Mouse (Mus musculus) limb, embryonic 14.5 days (tissue): ENCODE data around the gene Il18r1. TPM values are rescaled to one million over a fixed set of nuclear protein-coding genes. Genes with fewer than 3 reads are reported as not detected.

Experiments used
- ATAC-seq: fragments of 200-750 bp; cut with Nextera tagmentation; 2 replicates; pipeline ENCODE4 v1.8.0; 2017; ENCODE audit warnings: low read depth, moderate number of reproducible peaks, moderate TSS enrichment; ENCODE audit not compliant: low FRiP score
- DNase-seq: peaks from one replicate; pipeline ENCODE4 v3.0.0-alpha.2; 2015; ENCODE audit warnings: low spot score
- H3K27ac ChIP-seq: fragments of 300-500 bp; sonication (generic); replicated peaks from 2 replicates; pipeline ENCODE4 v1.5.1; 2014; ENCODE audit warnings: low read depth, mild to moderate bottlenecking, low read length, moderate library complexity, mixed read lengths
- H3K27me3 ChIP-seq: fragments of 300-500 bp; sonication (generic); 2 replicates; pipeline ENCODE4 v1.6.1; 2014; ENCODE audit warnings: low read length, mixed read lengths; ENCODE audit not compliant: control insufficient read depth, insufficient read depth
- H3K36me3 ChIP-seq: fragments of 300-500 bp; sonication (generic); 2 replicates; pipeline ENCODE4 v1.6.1; 2014; ENCODE audit warnings: mild to moderate bottlenecking, low read length, moderate library complexity, mixed read lengths; ENCODE audit not compliant: control insufficient read depth, insufficient read depth
- H3K4me1 ChIP-seq: fragments of 300-500 bp; sonication (generic); 2 replicates; pipeline ENCODE4 v1.6.1; 2014; ENCODE audit warnings: antibody characterized with exemption, low read length, mixed read lengths; ENCODE audit not compliant: control insufficient read depth, insufficient read depth
- H3K4me2 ChIP-seq: fragments of 300-500 bp; sonication (generic); replicated peaks from 2 replicates; pipeline ENCODE4 v1.6.1; 2014; ENCODE audit warnings: low read depth, mild to moderate bottlenecking, low read length, moderate library complexity; ENCODE audit not compliant: severe bottlenecking
- H3K4me3 ChIP-seq: fragments of 300-500 bp; sonication (generic); replicated peaks from 2 replicates; pipeline ENCODE4 v1.5.1; 2014; ENCODE audit warnings: low read length
- H3K9ac ChIP-seq: fragments of 300-500 bp; sonication (generic); 2 replicates; pipeline ENCODE4 v1.6.1; 2014; ENCODE audit warnings: mild to moderate bottlenecking, low read depth, low read length, moderate library complexity; ENCODE audit not compliant: severe bottlenecking
- H3K9me3 ChIP-seq: fragments of 300-500 bp; sonication (generic); 2 replicates; pipeline ENCODE4 v1.6.1; 2016; ENCODE audit warnings: low read length; ENCODE audit not compliant: control insufficient read depth
- POLR2A ChIP-seq: fragments of 200-500 bp; IDR thresholded peaks from 2 replicates; pipeline ENCODE4 v1.8.0; 2012; ENCODE audit warnings: inconsistent platforms, mild to moderate bottlenecking, moderate library complexity, borderline replicate concordance; ENCODE audit not compliant: insufficient read depth, insufficient read length; ENCODE audit errors: extremely low read depth
- WGBS: fragments of 180-500 bp; shearing (Covaris S2); extraction: QIAGEN DNeasy Blood & Tissue Kit; methylation state at CpG from one replicate; pipeline ENCODE4 v1.1.7; 2014; 5-methylcytosine and 5-hydroxymethylcytosine counted together
- polyA plus RNA-seq, 2 experiments: library from polyadenylated mRNA; depleted of rRNA in 1 of 2; stranded (reverse) in 1 of 2; unstranded in 1 of 2; fragments of >200 nt; fragmentation: Nextera tagmentation in 1 of 2; extraction: Ambion mirVana in 1 of 2; gene quantifications; 2 replicates each; pipeline versions ENCODE4 v1.2.1 to v1.2.3; 2012 to 2014

Gene Il18r1
- polyA plus RNA-seq, 2 experiments, result 0.29 to 0.34 TPM

GRCm38 (mm10) chr1:40437340-40437739 is 28.0 kb upstream of the Il18r1 start:
- H3K4me2 ChIP-seq, result no peak overlapping the region
- H3K4me1 ChIP-seq, result no peaks in the 10 kb centered on the region
- H3K9ac ChIP-seq, result no peak overlapping the region
- H3K36me3 ChIP-seq, result no peaks in the 10 kb centered on the region
- no peaks in the 10 kb centered on the region for H3K27me3 ChIP-seq
- H3K4me3 ChIP-seq, result no peak overlapping the region
- no peak for TF ChIP-seq POLR2A
- 85% methylated on average over 2 of the region's 2 CpGs for WGBS
- DNase-seq (no peak), ATAC-seq (no peak)
- H3K27ac ChIP-seq, result no peak overlapping the region
- H3K9me3 ChIP-seq, result no peaks in the 10 kb centered on the region

GRCm38 (mm10) chr1:40439504-40439903 is 25.8 kb upstream of the Il18r1 start:
- H3K4me3 ChIP-seq, result no peak overlapping the region
- no peak for DNase-seq
- no peaks in the 10 kb centered on the region for H3K9me3 ChIP-seq
- no peak overlapping the region for H3K9ac ChIP-seq
- H3K27me3 ChIP-seq, result no peaks in the 10 kb centered on the region
- H3K27ac ChIP-seq, result no peak overlapping the region; the same call in 1 of the 2 replicates
- no peaks in the 10 kb centered on the region for H3K4me1 ChIP-seq
- no peak for TF ChIP-seq POLR2A
- ATAC-seq, result no peak
- H3K4me2 ChIP-seq, result no peak overlapping the region
- no peaks in the 10 kb centered on the region for H3K36me3 ChIP-seq
- 58% methylated on average over 8 of the region's 8 CpGs for WGBS

GRCm38 (mm10) chr1:40444800-40445199 is 20.6 kb upstream of the Il18r1 start:
- no peak overlapping the region for H3K27ac ChIP-seq
- TF ChIP-seq POLR2A, result no peak
- WGBS, result 87% methylated on average over 3 of the region's 3 CpGs

GRCm38 (mm10) chr1:40467306-40467705 is 2.0 kb downstream of the Il18r1 start:
- Histone ChIP-seq H3K9me3 (no peaks in the 10 kb centered on the region), H3K27me3 (no peaks in the 10 kb centered on the region), H3K27ac (no peak overlapping the region), H3K4me2 (no peak overlapping the region), H3K4me3 (no peak overlapping the region), H3K4me1 (no peaks in the 10 kb centered on the region), H3K9ac (no peak overlapping the region), H3K36me3 (no peaks in the 10 kb centered on the region)
- ATAC-seq (no peak), DNase-seq (no peak)
- no peak for TF ChIP-seq POLR2A
- WGBS, result 87% methylated on average over 4 of the region's 4 CpGs

More at GRCm38 (mm10) chr1:40444800-40445199, 20.6 kb upstream of the Il18r1 start:
- DNase-seq (no peak), ATAC-seq (no peak)
- no peaks in the 10 kb centered on the region for H3K36me3 ChIP-seq
- H3K4me2 ChIP-seq, result no peak overlapping the region
- no peaks in the 10 kb centered on the region for H3K4me1 ChIP-seq
- H3K4me3 ChIP-seq, result no peak overlapping the region
- no peaks in the 10 kb centered on the region for H3K27me3 ChIP-seq
- H3K9me3 ChIP-seq, result no peaks in the 10 kb centered on the region
- no peak overlapping the region for H3K9ac ChIP-seq

GRCm38 (mm10) chr1:40468805-40469204 is 3.5 kb downstream of the Il18r1 start:
- no peak for ATAC-seq
- no peak for TF ChIP-seq POLR2A

GRCm38 (mm10) chr1:40469900-40470299 is 4.5 kb downstream of the Il18r1 start:
- no peak overlapping the region for H3K4me3 ChIP-seq
- no peak for TF ChIP-seq POLR2A
- no peaks in the 10 kb centered on the region for H3K36me3 ChIP-seq
- no peaks in the 10 kb centered on the region for H3K9me3 ChIP-seq
- H3K4me2 ChIP-seq, result no peak overlapping the region
- H3K27ac ChIP-seq, result no peak overlapping the region
- no peak for DNase-seq
- ATAC-seq, result no peak
- H3K4me1 ChIP-seq, result no peaks in the 10 kb centered on the region
- WGBS, result 85% methylated on average over 12 of the region's 12 CpGs
- H3K27me3 ChIP-seq, result no peaks in the 10 kb centered on the region
- no peak overlapping the region for H3K9ac ChIP-seq

More at GRCm38 (mm10) chr1:40468805-40469204, 3.5 kb downstream of the Il18r1 start:
- WGBS, result 83% methylated on average over 2 of the region's 2 CpGs
- Histone ChIP-seq H3K27me3 (no peaks in the 10 kb centered on the region), H3K27ac (no peak overlapping the region), H3K36me3 (no peaks in the 10 kb centered on the region), H3K4me1 (no peaks in the 10 kb centered on the region), H3K9ac (no peak overlapping the region), H3K4me3 (no peak overlapping the region), H3K9me3 (no peaks in the 10 kb centered on the region), H3K4me2 (no peak overlapping the region)
- DNase-seq, result no peak
